Mouse (Mus musculus): Measurements from ENCODE around the gene Olfr1415. TPM values are rescaled to one million over a fixed set of nuclear protein-coding genes. Genes with fewer than 3 reads are reported as not detected.
A peak's percentile ranks its signal among the peaks of the same experiment; 100 is the strongest.
"Not testable (repeated sequence)": the region's sequence is repeated elsewhere in the genome, so short reads cannot be mapped to it uniquely, and the experiment has no call there.

Olfr1415 gene
- polyA plus RNA-seq, 1 experiment from 2014 or later, result not detected

DNA sequence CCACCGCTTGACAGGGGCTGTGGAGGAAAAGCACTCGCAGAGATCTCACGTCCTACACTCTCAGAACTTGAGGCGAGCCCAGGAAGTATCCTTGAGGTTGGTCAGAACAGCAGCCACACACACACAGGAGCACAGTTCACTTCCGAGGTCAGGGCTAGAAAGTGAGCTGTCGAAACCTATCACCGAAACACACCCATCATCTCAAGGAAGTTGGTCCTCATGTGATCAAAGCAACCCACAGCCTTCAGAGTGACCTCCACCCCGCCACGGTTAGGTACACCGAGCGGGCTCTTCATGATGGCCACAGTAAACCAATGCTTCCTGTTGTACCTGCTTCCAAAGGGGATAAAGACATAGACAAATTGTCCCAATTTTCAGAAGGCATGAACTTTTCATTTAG lies 19.5 kb upstream of the Olfr1415 start:
- ATAC-seq, result no peak
- H3K36me3 ChIP-seq (ENCODE audit: control insufficient read depth, insufficient read depth), result no peaks in the 10 kb centered on the region
- H3K4me2 ChIP-seq (replicated peaks; ENCODE audit: low read depth), result no peak overlapping the region
- H3K4me1 ChIP-seq (replicated peaks; ENCODE audit: control insufficient read depth, insufficient read depth, low read length), result no peaks in the 10 kb centered on the region
- 79% methylated on average over 11 of the region's 11 CpGs for WGBS
- H3K27me3 ChIP-seq (replicated peaks; ENCODE audit: control insufficient read depth, insufficient read depth, low read length), result no peaks in the 10 kb centered on the region
- H3K4me3 ChIP-seq (ENCODE audit: low read depth, low read length), result no peak overlapping the region
- H3K9ac ChIP-seq (ENCODE audit: low read depth, low read length), result no peak overlapping the region
- TF ChIP-seq CTCF (IDR thresholded peaks at IDR 0.05; ENCODE audit: low read depth), result no peak
- H3K9me3 ChIP-seq (ENCODE audit: control insufficient read depth), result no peaks in the 10 kb centered on the region
- H3K27ac ChIP-seq (ENCODE audit: low read depth, low read length), result no peak overlapping the region

DNA sequence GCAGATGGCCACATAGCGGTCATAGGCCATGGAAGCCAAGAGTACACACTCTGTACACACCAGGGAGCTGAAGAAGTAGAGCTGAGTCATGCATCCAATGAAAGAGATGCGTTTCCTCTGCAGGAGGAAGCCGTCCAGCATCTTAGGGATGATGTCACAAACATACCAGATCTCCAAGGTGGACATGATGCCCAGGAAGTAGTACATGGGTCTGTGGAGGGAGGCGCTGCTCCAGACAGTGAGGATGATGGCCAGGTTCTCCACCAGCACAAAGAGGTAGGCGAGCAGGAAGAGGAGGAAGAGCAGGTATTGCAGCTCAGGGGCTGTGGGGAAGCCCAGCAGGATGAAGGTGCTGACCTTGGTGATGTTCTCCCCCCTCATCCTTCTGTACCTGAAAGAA lies 15.7 kb upstream of the Olfr1415 start:
- 81% methylated on average over 4 of the region's 5 CpGs for WGBS
- not testable (repeated sequence) for ATAC-seq; H3K27ac ChIP-seq (ENCODE audit: low read depth, low read length)

GRCm38 (mm10) chr1:92485013-92485412 lies 10.9 kb downstream of the Olfr1415 start, which contains the start of gene Olfr1416:
Gene Olfr1416 (minus strand): TSS chr1:92485113.
- H3K4me3 ChIP-seq (ENCODE audit: low read depth, low read length), result no peak within 1 kb of the TSS
- no peaks in the 10 kb centered on the region for H3K4me1 ChIP-seq (replicated peaks; ENCODE audit: control insufficient read depth, insufficient read depth, low read length)
- no peaks in the 10 kb centered on the region for H3K27me3 ChIP-seq (replicated peaks; ENCODE audit: control insufficient read depth, insufficient read depth, low read length)
- no peaks in the 10 kb centered on the region for H3K36me3 ChIP-seq (ENCODE audit: control insufficient read depth, insufficient read depth)
- H3K4me2 ChIP-seq (replicated peaks; ENCODE audit: low read depth), result no peak within 1 kb of the TSS
- TF ChIP-seq CTCF (IDR thresholded peaks at IDR 0.05; ENCODE audit: low read depth), result no peak
- no peak within 1 kb of the TSS for H3K27ac ChIP-seq (ENCODE audit: low read depth, low read length)
- no peaks in the 10 kb centered on the region for H3K9me3 ChIP-seq (ENCODE audit: control insufficient read depth)
- no peak for ATAC-seq
- no peak within 1 kb of the TSS for H3K9ac ChIP-seq (ENCODE audit: low read depth, low read length)

More for the DNA sequence above, 15.7 kb upstream of the Olfr1415 start:
- H3K9ac ChIP-seq (ENCODE audit: low read depth, low read length); H3K36me3 ChIP-seq (ENCODE audit: control insufficient read depth, insufficient read depth); H3K9me3 ChIP-seq (ENCODE audit: control insufficient read depth); H3K4me1 ChIP-seq (replicated peaks; ENCODE audit: control insufficient read depth, insufficient read depth, low read length); H3K4me3 ChIP-seq (ENCODE audit: low read depth, low read length); H3K27me3 ChIP-seq (replicated peaks; ENCODE audit: control insufficient read depth, insufficient read depth, low read length); H3K4me2 ChIP-seq (replicated peaks; ENCODE audit: low read depth): not testable (repeated sequence)

- Histone ChIP-seq H3K27ac (ENCODE audit: low read depth, low read length) (peak overlapping the region; percentile 54), H3K4me2 (replicated peaks; ENCODE audit: low read depth) (peak overlapping the region; percentile 84), H3K36me3 (ENCODE audit: control insufficient read depth, insufficient read depth) (peaks cover 18% of the 10 kb centered on the region), H3K9ac (ENCODE audit: low read depth, low read length) (peak overlapping the region; percentile 95), H3K9me3 (ENCODE audit: control insufficient read depth) (no peaks in the 10 kb centered on the region), H3K27me3 (replicated peaks; ENCODE audit: control insufficient read depth, insufficient read depth, low read length) (0 out of 2 replicates have a peak, but pooled peaks cover 3% of the 10 kb centered on the region), H3K4me1 (replicated peaks; ENCODE audit: control insufficient read depth, insufficient read depth, low read length) (no peaks in the 10 kb centered on the region), H3K4me3 (ENCODE audit: low read depth, low read length) (peak overlapping the region; percentile 84)
- no peak for TF ChIP-seq CTCF (IDR thresholded peaks at IDR 0.05; ENCODE audit: low read depth)
- ATAC-seq, result peak; percentile 65
- WGBS, result 4% methylated on average over 10 of the region's 10 CpGs
Measured at GRCm38 (mm10) chr1:92474066-92474578, 21.8 kb downstream of the Olfr1415 start.

GRCm38 (mm10) chr1:92473165-92474041 lies 22.5 kb downstream of the Olfr1415 start, which contains the start of gene Ndufa10:
Gene Ndufa10 (minus strand): TSS chr1:92473860.
- Histone ChIP-seq H3K27ac (ENCODE audit: low read depth, low read length) (peak within 1 kb of the TSS; percentile 88), H3K27me3 (replicated peaks; ENCODE audit: control insufficient read depth, insufficient read depth, low read length) (0 out of 2 replicates have a peak, but pooled peaks cover 3% of the 10 kb centered on the region), H3K36me3 (ENCODE audit: control insufficient read depth, insufficient read depth) (peaks cover 25% of the 10 kb centered on the region), H3K4me1 (replicated peaks; ENCODE audit: control insufficient read depth, insufficient read depth, low read length) (no peaks in the 10 kb centered on the region), H3K9me3 (ENCODE audit: control insufficient read depth) (no peaks in the 10 kb centered on the region), H3K4me2 (replicated peaks; ENCODE audit: low read depth) (peak within 1 kb of the TSS; percentile 84), H3K9ac (ENCODE audit: low read depth, low read length) (peak within 1 kb of the TSS; percentile 95), H3K4me3 (ENCODE audit: low read depth, low read length) (peak within 1 kb of the TSS; percentile 84)
- WGBS, result under 1% methylated on average over 67 of the region's 67 CpGs
- ATAC-seq, result peak; percentile 93
- no peak for TF ChIP-seq CTCF (IDR thresholded peaks at IDR 0.05; ENCODE audit: low read depth)

DNA sequence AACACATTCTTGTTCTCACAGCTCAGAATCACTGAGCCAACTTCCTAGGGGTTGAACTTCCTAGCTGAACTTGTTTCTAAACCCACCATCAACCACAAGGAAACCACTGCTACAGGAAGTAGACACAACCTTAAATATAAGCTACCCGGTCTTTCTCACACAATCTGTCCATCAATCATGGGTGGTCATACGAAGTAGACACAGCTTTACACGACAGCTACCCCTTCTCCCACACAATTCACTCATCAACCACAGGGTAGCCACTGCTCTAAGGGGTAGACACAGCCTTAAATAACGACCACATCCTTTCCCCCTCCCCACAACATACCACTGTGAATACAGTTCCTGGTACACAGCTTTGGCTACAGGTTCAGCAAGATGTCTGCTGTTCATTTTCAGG lies 27.0 kb downstream of the Olfr1415 start:
- no peak overlapping the region for H3K4me3 ChIP-seq (ENCODE audit: low read depth, low read length)
- WGBS, result 76% methylated on average over 4 of the region's 4 CpGs
- H3K27ac ChIP-seq (ENCODE audit: low read depth, low read length), result no peak overlapping the region
- no peak overlapping the region for H3K9ac ChIP-seq (ENCODE audit: low read depth, low read length)
- no peak for ATAC-seq
- TF ChIP-seq CTCF (IDR thresholded peaks at IDR 0.05; ENCODE audit: low read depth), result no peak
- H3K9me3 ChIP-seq (ENCODE audit: control insufficient read depth), result no peaks in the 10 kb centered on the region
- no peaks in the 10 kb centered on the region for H3K27me3 ChIP-seq (replicated peaks; ENCODE audit: control insufficient read depth, insufficient read depth, low read length)
- no peaks in the 10 kb centered on the region for H3K4me1 ChIP-seq (replicated peaks; ENCODE audit: control insufficient read depth, insufficient read depth, low read length)
- H3K36me3 ChIP-seq (ENCODE audit: control insufficient read depth, insufficient read depth), result peaks cover 70% of the 10 kb centered on the region
- H3K4me2 ChIP-seq (replicated peaks; ENCODE audit: low read depth), result no peak overlapping the region
